Mouse (Mus musculus): Measurements from ENCODE around the gene Gmpr2. TPM values are rescaled to one million over a fixed set of nuclear protein-coding genes. Genes with fewer than 3 reads are reported as not detected.

Gmpr2 gene
- total and polyA plus RNA-seq, 2 experiments from 2014 or later = 24.3 to 36.9 TPM

DNA sequence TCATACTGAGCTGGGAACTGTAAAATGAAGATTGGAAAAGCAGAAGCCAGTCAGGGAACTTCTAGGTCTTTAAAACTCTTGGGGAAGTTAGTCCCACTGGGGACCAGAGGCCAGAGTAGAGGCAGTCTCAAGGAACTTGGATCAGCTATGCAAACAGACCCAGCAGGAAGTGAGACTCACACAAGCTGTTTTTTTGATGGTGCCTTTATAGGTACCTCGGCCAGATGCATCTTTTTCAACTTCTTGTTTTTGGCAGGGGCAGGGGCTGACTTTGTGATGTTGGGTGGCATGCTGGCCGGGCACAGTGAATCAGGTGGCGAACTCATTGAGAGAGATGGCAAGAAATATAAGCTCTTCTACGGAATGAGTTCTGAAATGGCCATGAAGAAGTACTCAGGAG, 5.9 kb downstream of the Gmpr2 start:
- Histone ChIP-seq H3K27me3 (ENCODE audit: insufficient read depth, low read length) (no peaks in the 10 kb centered on the region), H3K4me1 (ENCODE audit: insufficient read depth, low read length) (peaks cover 4% of the 10 kb centered on the region), H3K4me2 (ENCODE audit: low read depth, low read length) (no peak overlapping the region), H3K36me3 (ENCODE audit: insufficient read depth, low read length) (peaks cover 29% of the 10 kb centered on the region), H3K9me3 (ENCODE audit: low read length) (no peaks in the 10 kb centered on the region), H3K9ac (replicated peaks; ENCODE audit: low read length) (no peak overlapping the region), H3K4me3 (ENCODE audit: low read length) (no peak overlapping the region), H3K27ac (no peak overlapping the region)
- no peak for ATAC-seq
- DNase-seq (ENCODE audit: low spot score) = no peak
- 87% methylated on average over 4 of the region's 4 CpGs for WGBS
- no peak for TF ChIP-seq CTCF (IDR thresholded peaks at IDR 0.05; ENCODE audit: low read depth)

DNA sequence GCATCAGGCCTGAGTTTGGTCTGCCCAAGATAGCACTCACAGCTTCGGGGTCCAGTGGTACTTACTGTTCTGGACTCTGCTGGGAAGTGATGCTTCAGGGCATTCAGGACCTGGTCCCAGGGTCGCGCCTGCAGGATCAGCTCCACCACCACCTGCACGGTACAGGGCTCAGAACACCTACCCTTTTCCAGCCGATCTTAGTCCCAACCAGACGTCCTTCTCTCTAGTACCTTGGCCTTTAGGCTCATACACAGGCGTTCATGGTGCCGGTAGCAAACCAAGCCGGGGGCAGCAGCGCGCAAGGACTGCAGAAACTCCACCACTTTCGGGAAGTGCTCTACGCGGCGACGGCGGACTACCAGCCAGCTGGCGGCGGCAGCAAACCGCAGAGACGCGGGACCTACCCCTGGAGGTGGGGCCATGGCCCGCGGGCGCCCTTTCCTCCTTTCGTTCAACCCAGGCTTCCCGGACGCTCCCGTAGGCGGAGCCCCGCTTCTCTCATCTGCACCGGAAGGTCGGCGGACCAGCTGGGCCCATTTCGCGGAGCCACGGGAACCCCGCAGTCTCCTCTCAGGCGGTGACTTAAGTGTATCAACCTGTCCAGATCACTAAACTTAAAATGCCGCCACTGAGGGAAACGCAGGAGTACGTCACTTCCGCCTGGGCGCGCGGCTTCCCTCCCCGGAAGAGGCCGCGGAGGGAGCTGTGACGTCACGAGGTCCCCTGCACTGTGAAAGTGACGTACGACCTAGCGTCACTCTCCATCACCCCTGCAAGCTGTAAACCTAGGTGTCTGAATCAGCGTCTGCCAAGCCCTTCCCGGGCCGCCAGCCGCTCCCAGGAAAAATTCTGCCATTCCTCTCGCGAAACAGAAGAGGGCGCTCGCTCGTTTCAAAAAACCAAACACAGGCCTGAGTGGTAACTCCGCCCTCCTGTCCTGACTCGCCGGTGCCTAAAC, 9.7 kb downstream of the Gmpr2 start, which contains the start of gene Tinf2:
TSS of gene Tinf2 (minus strand) at position 661 of the 958 bp plus-strand sequence.
- Histone ChIP-seq H3K27ac (peak within 1 kb of the TSS; percentile 76), H3K36me3 (ENCODE audit: insufficient read depth, low read length) (peaks cover 20% of the 10 kb centered on the region), H3K9ac (replicated peaks; ENCODE audit: low read length) (peak within 1 kb of the TSS; percentile 75), H3K4me3 (ENCODE audit: low read length) (peak within 1 kb of the TSS; percentile 65), H3K9me3 (ENCODE audit: low read length) (no peaks in the 10 kb centered on the region), H3K4me1 (ENCODE audit: insufficient read depth, low read length) (no peaks in the 10 kb centered on the region; the same call in 1 of the 2 replicates), H3K27me3 (ENCODE audit: insufficient read depth, low read length) (no peaks in the 10 kb centered on the region), H3K4me2 (ENCODE audit: low read depth, low read length) (peak within 1 kb of the TSS; percentile 95)
- WGBS = under 1% methylated on average over 66 of the region's 66 CpGs
- ATAC-seq = peak; percentile 99
- peak; percentile 98 for DNase-seq (ENCODE audit: low spot score)
- TF ChIP-seq CTCF (IDR thresholded peaks at IDR 0.05; ENCODE audit: low read depth) = peak; percentile 85

DNA sequence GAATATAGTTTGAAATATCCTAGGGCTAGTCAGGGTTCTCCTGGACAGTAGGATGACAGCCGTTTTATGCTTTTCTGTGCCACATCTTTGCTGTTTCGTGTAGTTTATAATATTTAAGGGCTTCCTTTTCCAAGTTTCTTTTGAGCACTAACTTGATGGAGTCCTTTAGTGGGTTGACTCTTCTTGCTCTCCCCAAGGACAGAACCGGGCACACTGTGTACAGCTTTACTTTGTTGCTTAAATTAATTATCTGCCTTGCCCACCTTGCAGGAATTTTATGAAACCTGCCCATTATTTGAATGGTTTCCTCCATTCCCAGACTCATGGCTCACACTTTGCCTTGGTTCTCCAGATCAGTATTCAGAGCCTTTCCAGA, 10.4 kb downstream of the Gmpr2 start:
- ATAC-seq (peak; percentile 13), DNase-seq (ENCODE audit: low spot score) (no peak)
- H3K9ac ChIP-seq (replicated peaks; ENCODE audit: low read length) = peak overlapping the region; percentile 75; the same call in 1 of the 2 replicates
- H3K4me3 ChIP-seq (ENCODE audit: low read length) = peak overlapping the region; percentile 65
- peak overlapping the region; percentile 95 for H3K4me2 ChIP-seq (ENCODE audit: low read depth, low read length)
- 0 out of 2 replicates have a peak overlapping the region, but pooled peaks have one; percentile 76 for H3K27ac ChIP-seq
- H3K9me3 ChIP-seq (ENCODE audit: low read length) = no peaks in the 10 kb centered on the region
- no peaks in the 10 kb centered on the region; the same call in 1 of the 2 replicates for H3K4me1 ChIP-seq (ENCODE audit: insufficient read depth, low read length)
- peaks cover 14% of the 10 kb centered on the region for H3K36me3 ChIP-seq (ENCODE audit: insufficient read depth, low read length)
- 8% methylated on average over 3 of the region's 3 CpGs for WGBS
- H3K27me3 ChIP-seq (ENCODE audit: insufficient read depth, low read length) = no peaks in the 10 kb centered on the region
- no peak for TF ChIP-seq CTCF (IDR thresholded peaks at IDR 0.05; ENCODE audit: low read depth)

DNA sequence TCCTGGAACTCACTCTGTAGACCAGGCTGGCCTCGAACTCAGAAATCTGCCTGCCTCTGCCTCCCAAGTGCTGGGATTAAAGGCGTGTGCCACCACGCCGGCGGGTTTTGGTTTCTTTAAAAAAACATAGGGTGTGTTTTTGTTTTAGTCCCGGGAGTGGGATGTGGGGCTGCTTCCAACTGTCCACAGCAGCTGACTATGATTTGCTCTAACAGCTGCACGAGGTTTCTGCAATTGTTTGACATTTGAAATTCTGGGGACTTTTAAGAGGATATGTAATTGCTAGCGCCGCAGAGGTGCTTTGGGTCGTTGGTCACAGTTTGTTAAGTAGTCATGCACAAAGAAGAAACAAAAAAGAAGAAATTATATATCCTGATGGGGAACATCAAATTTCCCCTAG, 17.7 kb downstream of the Gmpr2 start:
- ATAC-seq (no peak), DNase-seq (ENCODE audit: low spot score) (no peak)
- no peaks in the 10 kb centered on the region for H3K4me1 ChIP-seq (ENCODE audit: insufficient read depth, low read length)
- no peak overlapping the region for H3K4me3 ChIP-seq (ENCODE audit: low read length)
- no peak overlapping the region for H3K4me2 ChIP-seq (ENCODE audit: low read depth, low read length)
- no peaks in the 10 kb centered on the region for H3K36me3 ChIP-seq (ENCODE audit: insufficient read depth, low read length)
- no peak for TF ChIP-seq CTCF (IDR thresholded peaks at IDR 0.05; ENCODE audit: low read depth)
- no peak overlapping the region for H3K9ac ChIP-seq (replicated peaks; ENCODE audit: low read length)
- 85% methylated on average over 10 of the region's 10 CpGs for WGBS
- no peaks in the 10 kb centered on the region for H3K9me3 ChIP-seq (ENCODE audit: low read length)
- H3K27me3 ChIP-seq (ENCODE audit: insufficient read depth, low read length) = no peaks in the 10 kb centered on the region
- H3K27ac ChIP-seq = no peak overlapping the region

DNA sequence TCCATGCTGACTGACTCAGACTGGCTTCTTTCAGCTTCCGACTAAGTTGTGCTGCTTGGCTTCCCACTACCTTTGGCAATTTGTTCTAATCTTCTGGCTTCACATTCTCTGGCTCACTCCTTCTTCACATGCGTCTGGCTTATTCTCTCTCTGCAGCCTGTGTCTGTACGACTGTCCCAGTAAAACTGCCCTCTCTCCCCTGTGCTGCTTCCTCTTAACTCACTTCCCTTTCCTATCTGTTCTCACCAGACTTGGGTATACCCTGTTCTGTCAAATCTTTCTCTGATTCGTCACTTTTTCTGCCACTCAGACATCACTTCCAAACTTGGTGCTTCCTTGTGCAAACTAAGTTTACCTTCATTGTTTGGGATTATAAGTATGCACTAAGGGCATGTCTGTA, 25.5 kb downstream of the Gmpr2 start:
- Histone ChIP-seq H3K4me1 (ENCODE audit: insufficient read depth, low read length) (no peaks in the 10 kb centered on the region), H3K9ac (replicated peaks; ENCODE audit: low read length) (no peak overlapping the region), H3K27ac (no peak overlapping the region), H3K36me3 (ENCODE audit: insufficient read depth, low read length) (no peaks in the 10 kb centered on the region), H3K27me3 (ENCODE audit: insufficient read depth, low read length) (no peaks in the 10 kb centered on the region), H3K9me3 (ENCODE audit: low read length) (no peaks in the 10 kb centered on the region), H3K4me3 (ENCODE audit: low read length) (no peak overlapping the region), H3K4me2 (ENCODE audit: low read depth, low read length) (no peak overlapping the region)
- TF ChIP-seq CTCF (IDR thresholded peaks at IDR 0.05; ENCODE audit: low read depth) = no peak
- no peak for ATAC-seq
- 86% methylated on average over 4 of the region's 4 CpGs for WGBS
- no peak for DNase-seq (ENCODE audit: low spot score)

DNA sequence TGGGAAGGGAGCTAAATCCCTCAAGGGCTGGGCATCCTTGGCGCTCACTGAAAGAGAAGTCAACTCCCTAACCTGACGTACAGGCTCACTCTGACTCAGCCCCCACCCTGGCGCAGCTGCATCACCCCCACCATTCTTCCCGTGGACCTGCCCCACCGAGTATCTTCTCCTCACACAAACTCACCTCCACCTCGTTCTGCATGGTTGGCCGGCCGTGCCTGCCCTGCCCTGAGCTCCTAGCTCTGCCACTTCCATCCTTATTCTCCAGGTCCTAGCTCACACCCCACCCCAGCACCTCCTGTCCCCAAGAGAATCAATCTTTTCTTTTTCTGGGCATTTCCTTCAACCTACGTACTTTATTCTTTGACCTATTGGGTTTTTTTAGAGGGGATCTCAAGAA, 29.4 kb downstream of the Gmpr2 start:
- DNase-seq (ENCODE audit: low spot score) = no peak
- Histone ChIP-seq H3K9me3 (ENCODE audit: low read length) (no peaks in the 10 kb centered on the region), H3K27ac (no peak overlapping the region), H3K4me1 (ENCODE audit: insufficient read depth, low read length) (no peaks in the 10 kb centered on the region), H3K4me2 (ENCODE audit: low read depth, low read length) (no peak overlapping the region), H3K27me3 (ENCODE audit: insufficient read depth, low read length) (no peaks in the 10 kb centered on the region), H3K9ac (replicated peaks; ENCODE audit: low read length) (no peak overlapping the region), H3K4me3 (ENCODE audit: low read length) (no peak overlapping the region), H3K36me3 (ENCODE audit: insufficient read depth, low read length) (no peaks in the 10 kb centered on the region)
- ATAC-seq = no peak
- WGBS = 64% methylated on average over 9 of the region's 9 CpGs
- TF ChIP-seq CTCF (IDR thresholded peaks at IDR 0.05; ENCODE audit: low read depth) = no peak

DNA sequence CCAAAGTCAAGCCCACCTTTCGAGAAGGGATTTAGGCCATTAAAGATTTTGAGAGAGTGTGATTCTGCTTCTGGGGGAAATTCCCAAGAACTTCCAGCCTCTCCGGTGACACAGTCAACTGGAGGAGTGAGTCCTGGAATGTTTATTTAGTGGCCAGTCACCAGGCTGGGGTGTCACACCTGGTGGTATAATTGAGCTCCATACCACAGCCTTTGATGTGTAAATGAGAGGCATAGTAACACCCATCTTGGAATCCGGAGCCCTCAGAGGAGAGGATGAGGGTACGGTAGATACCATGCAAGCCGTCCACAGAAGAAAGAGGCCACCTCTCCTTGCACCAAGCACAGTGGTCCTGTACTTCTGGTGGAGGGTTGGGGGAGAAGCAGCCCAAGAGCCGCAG, 31.0 kb downstream of the Gmpr2 start:
- Histone ChIP-seq H3K9ac (replicated peaks; ENCODE audit: low read length) (no peak overlapping the region), H3K27ac (no peak overlapping the region), H3K4me2 (ENCODE audit: low read depth, low read length) (no peak overlapping the region), H3K27me3 (ENCODE audit: insufficient read depth, low read length) (no peaks in the 10 kb centered on the region), H3K9me3 (ENCODE audit: low read length) (no peaks in the 10 kb centered on the region), H3K4me3 (ENCODE audit: low read length) (no peak overlapping the region), H3K4me1 (ENCODE audit: insufficient read depth, low read length) (no peaks in the 10 kb centered on the region), H3K36me3 (ENCODE audit: insufficient read depth, low read length) (no peaks in the 10 kb centered on the region)
- ATAC-seq (no peak), DNase-seq (ENCODE audit: low spot score) (no peak)
- TF ChIP-seq CTCF (IDR thresholded peaks at IDR 0.05; ENCODE audit: low read depth) = no peak
- 70% methylated on average over 6 of the region's 6 CpGs for WGBS

Measured in hindbrain, postnatal 0 days (tissue).